Mouse (Mus musculus): ENCODE results near the gene BC053393. TPM values are rescaled to one million over a fixed set of nuclear protein-coding genes. Genes with fewer than 3 reads are reported as not detected.
"Not testable (repeated sequence)": the region's sequence is repeated elsewhere in the genome, so short reads cannot be mapped to it uniquely, and the experiment has no call there.

BC053393 gene
- polyA plus RNA-seq, 1 experiment from 2014 or later: 0.16 TPM

DNA sequence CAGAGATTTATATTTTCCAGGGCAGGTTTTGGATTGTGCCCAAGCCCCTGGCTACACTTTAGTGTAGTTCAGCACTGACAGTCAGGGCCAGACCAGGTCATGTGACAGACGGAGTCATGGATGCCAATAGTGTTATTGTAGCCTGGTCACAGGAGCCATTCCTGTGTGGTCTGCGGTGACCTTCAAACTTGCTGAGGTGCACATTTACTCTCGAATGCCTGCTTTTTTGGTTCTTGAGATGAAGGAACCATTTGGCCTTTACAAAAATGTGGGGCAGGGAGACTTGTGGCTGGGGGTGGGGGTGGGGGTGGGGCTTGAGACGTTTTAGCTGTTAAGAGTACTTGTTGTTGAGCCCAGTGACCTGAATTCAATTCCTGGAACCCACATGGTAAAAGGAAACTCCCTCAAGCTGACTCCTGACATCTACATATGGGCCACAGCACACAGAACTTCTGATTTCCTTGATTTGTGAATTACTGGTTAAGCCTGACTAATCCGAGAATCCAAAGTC, 7.5 kb downstream of the BC053393 start:
- H3K27ac ChIP-seq: 0 out of 2 replicates have a peak overlapping the region, but pooled peaks have one; percentile 30
- H3K27me3 ChIP-seq: no peaks in the 10 kb centered on the region
- no peaks in the 10 kb centered on the region for H3K9me3 ChIP-seq
- no peak; the same call in 1 of the 2 replicates for ATAC-seq (ENCODE audit: insufficient number of reproducible peaks, insufficient read depth, low FRiP score, low TSS enrichment, low read depth)
- no peak overlapping the region for H3K4me3 ChIP-seq (replicated peaks)
- H3K36me3 ChIP-seq: no peaks in the 10 kb centered on the region
- H3K9ac ChIP-seq (replicated peaks): no peak overlapping the region
- 56% methylated on average over 5 of the region's 5 CpGs for WGBS
- no peaks in the 10 kb centered on the region for H3K4me1 ChIP-seq (replicated peaks)
- no peak overlapping the region for H3K4me2 ChIP-seq

DNA sequence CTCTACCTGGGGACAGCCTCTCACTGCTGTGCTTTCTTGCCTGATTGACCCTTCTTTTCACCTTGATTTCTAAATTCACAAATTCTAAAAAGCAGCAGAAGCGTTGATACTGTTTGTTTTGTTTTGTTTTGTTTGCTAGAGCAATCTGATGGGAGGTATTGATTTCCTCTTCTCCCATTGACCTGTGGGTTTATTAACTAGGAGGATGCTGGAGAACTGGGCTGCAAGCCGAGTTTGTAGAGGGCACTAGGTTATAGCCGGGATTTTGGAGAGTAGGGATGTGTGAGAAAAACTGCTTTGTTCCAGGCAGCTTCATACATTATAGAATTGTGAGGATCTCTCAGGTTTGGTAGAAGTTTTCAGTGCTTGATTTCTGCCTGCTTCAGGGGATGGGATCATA, 9.1 kb downstream of the BC053393 start:
- Histone ChIP-seq H3K27me3 (no peaks in the 10 kb centered on the region), H3K36me3 (no peaks in the 10 kb centered on the region), H3K9ac (replicated peaks) (no peak overlapping the region), H3K4me2 (no peak overlapping the region), H3K4me3 (replicated peaks) (no peak overlapping the region), H3K9me3 (no peaks in the 10 kb centered on the region), H3K4me1 (replicated peaks) (no peaks in the 10 kb centered on the region), H3K27ac (no peak overlapping the region)
- no peak for ATAC-seq (ENCODE audit: insufficient number of reproducible peaks, insufficient read depth, low FRiP score, low TSS enrichment, low read depth)
- WGBS: 77% methylated on average over 3 of the region's 3 CpGs

DNA sequence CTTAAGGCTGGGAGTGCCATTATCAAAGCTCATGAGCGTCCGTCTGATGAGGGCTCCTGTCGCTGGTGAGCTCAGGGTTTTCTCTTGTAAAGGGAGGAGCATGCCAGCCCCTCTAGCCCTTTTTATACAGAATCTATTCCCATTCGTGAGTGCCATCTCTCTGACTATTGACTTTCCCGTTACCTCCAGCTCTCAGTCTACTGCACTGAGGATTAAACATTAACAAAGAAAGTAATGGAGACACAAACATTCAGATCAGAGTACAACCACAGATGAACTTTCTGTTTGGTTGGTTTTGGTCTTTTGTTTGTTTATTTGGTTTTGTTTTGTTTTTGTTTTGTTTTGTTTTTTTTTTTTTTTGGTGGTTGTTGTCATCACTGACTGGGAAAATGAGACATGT, 11.4 kb downstream of the BC053393 start:
- Histone ChIP-seq H3K9me3 (no peaks in the 10 kb centered on the region), H3K4me2 (no peak overlapping the region), H3K9ac (replicated peaks) (no peak overlapping the region), H3K36me3 (no peaks in the 10 kb centered on the region), H3K27ac (no peak overlapping the region), H3K27me3 (no peaks in the 10 kb centered on the region), H3K4me3 (replicated peaks) (no peak overlapping the region), H3K4me1 (replicated peaks) (no peaks in the 10 kb centered on the region)
- WGBS: 85% methylated on average over 5 of the region's 5 CpGs
- no peak for ATAC-seq (ENCODE audit: insufficient number of reproducible peaks, insufficient read depth, low FRiP score, low TSS enrichment, low read depth)

DNA sequence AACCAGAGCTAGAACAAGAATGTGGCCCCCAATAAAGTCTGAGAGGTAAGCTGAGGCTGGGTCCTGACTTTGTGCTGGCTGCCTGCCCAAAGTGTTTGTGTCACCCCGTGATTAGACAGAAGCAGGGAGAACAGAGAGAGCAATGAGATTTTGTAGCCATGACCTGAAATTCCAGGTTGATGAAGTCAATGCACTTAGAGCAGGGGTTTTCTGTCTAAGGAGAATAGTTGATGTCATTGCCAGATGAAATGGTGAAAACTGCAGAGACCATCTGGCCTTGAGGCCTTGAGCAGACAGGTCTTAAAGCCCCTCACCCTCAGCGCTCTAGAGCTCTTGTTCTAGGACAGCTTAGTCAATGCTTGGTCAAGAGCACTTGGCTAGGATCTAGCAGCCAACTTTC, 21.1 kb downstream of the BC053393 start:
- Histone ChIP-seq H3K27ac (no peak overlapping the region), H3K4me1 (replicated peaks) (no peaks in the 10 kb centered on the region), H3K36me3 (no peaks in the 10 kb centered on the region), H3K9ac (replicated peaks) (no peak overlapping the region), H3K9me3 (no peaks in the 10 kb centered on the region), H3K27me3 (no peaks in the 10 kb centered on the region), H3K4me3 (replicated peaks) (no peak overlapping the region), H3K4me2 (no peak overlapping the region)
- no peak for ATAC-seq (ENCODE audit: insufficient number of reproducible peaks, insufficient read depth, low FRiP score, low TSS enrichment, low read depth)
- WGBS: 84% methylated on average over 2 of the region's 2 CpGs

DNA sequence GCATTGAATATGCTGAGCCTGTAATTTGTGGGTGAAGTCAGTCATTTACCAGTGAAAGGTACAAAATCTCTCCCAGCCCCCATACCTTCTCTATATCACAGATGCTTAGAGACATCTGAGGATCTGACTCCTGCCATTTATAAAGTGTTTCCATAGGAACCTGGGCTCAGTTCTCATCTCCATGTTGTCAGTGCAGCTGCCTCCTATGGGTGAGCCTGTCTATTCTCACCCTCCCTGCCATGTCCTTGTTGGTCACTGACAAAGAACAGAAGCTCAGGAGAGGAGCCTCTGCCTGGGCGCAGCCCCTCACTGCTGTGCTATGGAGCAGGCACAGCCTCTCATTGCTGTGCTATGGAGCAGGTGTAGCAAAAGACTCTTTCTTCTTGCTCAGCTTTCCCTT, 48.6 kb downstream of the BC053393 start:
- 91% methylated on average over 1 of the region's 1 CpGs for WGBS
- Histone ChIP-seq H3K9me3 (no peaks in the 10 kb centered on the region), H3K9ac (replicated peaks) (no peak overlapping the region), H3K4me1 (replicated peaks) (no peaks in the 10 kb centered on the region), H3K4me3 (replicated peaks) (no peak overlapping the region), H3K27ac (no peak overlapping the region), H3K4me2 (no peak overlapping the region), H3K27me3 (no peaks in the 10 kb centered on the region), H3K36me3 (no peaks in the 10 kb centered on the region)
- ATAC-seq (ENCODE audit: insufficient number of reproducible peaks, insufficient read depth, low FRiP score, low TSS enrichment, low read depth): no peak

DNA sequence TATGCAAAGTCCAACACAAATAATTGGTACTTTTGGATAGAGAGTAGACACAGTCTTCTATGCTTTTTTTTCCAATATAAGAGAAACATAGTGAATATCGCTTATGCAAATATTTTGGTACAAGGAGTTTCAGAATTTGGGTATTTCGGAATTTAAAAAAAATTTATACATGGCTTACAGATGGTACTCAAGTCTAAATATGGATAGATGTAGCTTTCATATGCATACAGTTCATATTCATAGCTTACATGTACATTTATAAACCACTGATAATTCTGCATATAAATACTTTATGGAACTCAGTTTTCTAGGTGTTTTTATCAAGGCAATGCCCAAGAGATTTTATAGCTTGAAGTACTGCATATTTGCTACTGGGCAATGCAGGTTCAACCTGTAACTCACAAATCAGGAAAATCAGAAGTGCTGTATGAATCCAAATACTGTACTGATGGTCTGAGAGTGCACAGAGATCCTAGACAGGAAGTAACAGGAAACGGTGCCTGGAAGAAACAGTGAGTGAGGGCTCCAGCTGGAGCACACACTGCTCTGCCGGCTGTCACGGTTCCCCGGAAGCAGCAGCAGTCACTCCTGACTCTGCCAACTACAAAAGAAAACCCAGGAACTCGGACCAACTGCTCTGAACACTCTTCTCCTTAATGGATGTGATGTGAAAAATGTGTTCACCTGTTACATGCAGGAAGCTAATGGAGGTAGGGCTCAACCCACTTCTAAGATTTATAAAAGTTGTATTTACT, 49.3 kb downstream of the BC053393 start:
- H3K4me3 ChIP-seq (replicated peaks): no peak overlapping the region
- WGBS: 68% methylated on average over 7 of the region's 7 CpGs
- ATAC-seq (ENCODE audit: insufficient number of reproducible peaks, insufficient read depth, low FRiP score, low TSS enrichment, low read depth): no peak
- H3K9ac ChIP-seq (replicated peaks): no peak overlapping the region
- no peaks in the 10 kb centered on the region for H3K27me3 ChIP-seq
- no peaks in the 10 kb centered on the region for H3K9me3 ChIP-seq
- H3K4me1 ChIP-seq (replicated peaks): no peaks in the 10 kb centered on the region
- H3K4me2 ChIP-seq: no peak overlapping the region
- H3K27ac ChIP-seq: no peak overlapping the region
- H3K36me3 ChIP-seq: no peaks in the 10 kb centered on the region

DNA sequence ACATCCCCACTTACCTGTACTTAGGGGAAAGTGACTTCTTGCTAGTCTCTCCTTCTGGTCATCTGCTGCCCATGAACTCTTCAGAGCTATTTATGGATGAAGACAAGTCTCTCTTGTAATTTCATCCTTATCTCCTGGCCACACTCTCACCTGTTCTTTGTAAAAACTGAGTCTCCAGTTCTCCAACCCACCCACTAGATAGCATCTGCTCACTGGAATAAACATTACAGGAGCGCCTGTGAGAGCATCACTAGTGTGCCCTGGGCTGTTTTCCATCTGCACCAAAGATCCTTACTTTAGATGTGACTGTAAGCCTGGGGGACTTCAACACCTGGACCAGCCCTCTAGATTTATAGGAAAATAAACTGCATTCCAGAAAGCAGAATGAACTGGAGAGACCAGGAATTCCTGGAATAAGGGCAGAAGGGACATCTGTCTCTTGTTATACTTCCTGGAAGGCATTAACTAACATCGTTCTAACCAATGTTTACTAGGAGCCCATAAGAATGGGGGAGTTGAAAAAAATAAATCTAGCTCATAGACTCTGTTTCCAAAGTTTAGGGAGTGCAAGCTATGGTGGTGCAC, 58.0 kb downstream of the BC053393 start, which contains the start of gene Dppa1:
Dppa1 (minus strand) TSS at position 51 of the 585 bp plus-strand sequence.
- ATAC-seq (ENCODE audit: insufficient number of reproducible peaks, insufficient read depth, low FRiP score, low TSS enrichment, low read depth): no peak; the same call in 1 of the 2 replicates
- Histone ChIP-seq H3K4me3 (replicated peaks) (no peak within 1 kb of the TSS), H3K4me1 (replicated peaks) (peaks cover 12% of the 10 kb centered on the region; the same call in 1 of the 2 replicates), H3K9me3 (no peaks in the 10 kb centered on the region), H3K27ac (no peak within 1 kb of the TSS), H3K9ac (replicated peaks) (no peak within 1 kb of the TSS), H3K27me3 (no peaks in the 10 kb centered on the region), H3K36me3 (no peaks in the 10 kb centered on the region), H3K4me2 (no peak within 1 kb of the TSS)
- 31% methylated on average over 2 of the region's 2 CpGs for WGBS

DNA sequence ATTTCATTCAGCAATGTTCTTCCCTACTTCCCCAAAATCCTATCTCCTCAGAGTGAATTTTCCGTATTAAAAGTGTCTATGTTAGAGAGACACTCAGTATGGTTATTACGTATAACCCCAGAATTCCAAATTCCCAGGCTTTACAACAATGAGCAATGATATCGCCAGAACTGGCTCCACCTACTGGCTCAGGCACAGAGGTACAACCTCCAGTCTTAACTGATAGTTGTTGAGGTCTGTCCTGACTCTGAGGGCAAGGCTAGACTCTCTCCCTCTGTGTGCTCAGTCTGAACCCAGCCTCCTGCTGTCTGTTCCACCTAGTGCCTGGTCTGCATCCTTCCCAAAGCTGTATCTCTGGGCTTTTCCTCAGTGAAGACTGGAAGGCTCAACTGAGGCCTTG, 60.3 kb downstream of the BC053393 start:
- no peaks in the 10 kb centered on the region for H3K9me3 ChIP-seq
- WGBS: 35% methylated on average over 3 of the region's 3 CpGs
- H3K27ac ChIP-seq: no peak overlapping the region
- no peak overlapping the region for H3K4me2 ChIP-seq
- H3K27me3 ChIP-seq: no peaks in the 10 kb centered on the region
- no peak; the same call in 1 of the 2 replicates for ATAC-seq (ENCODE audit: insufficient number of reproducible peaks, insufficient read depth, low FRiP score, low TSS enrichment, low read depth)
- no peaks in the 10 kb centered on the region for H3K36me3 ChIP-seq
- H3K9ac ChIP-seq (replicated peaks): no peak overlapping the region
- H3K4me1 ChIP-seq (replicated peaks): peaks cover 12% of the 10 kb centered on the region; the same call in 1 of the 2 replicates
- no peak overlapping the region for H3K4me3 ChIP-seq (replicated peaks)

DNA sequence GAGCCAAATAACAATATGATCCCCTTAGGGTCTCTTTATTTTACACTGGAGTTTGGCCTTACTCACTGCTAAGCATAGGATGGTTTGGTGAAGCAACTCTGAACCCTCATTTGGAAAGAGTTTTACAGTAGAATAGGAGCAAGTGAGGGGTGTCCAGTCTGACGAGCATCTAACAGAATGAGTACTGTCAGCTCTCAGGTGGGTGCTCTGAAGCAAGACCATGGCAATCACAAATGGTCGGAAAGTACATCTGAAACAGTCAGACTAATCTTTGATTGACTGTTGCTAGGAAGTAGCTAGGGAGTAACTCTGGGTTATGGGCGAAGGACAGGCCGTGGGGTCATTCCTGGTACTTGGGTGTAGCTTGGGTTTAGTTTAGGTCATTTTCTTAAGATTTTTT, 64.2 kb downstream of the BC053393 start:
- not testable (repeated sequence) for H3K4me2 ChIP-seq, H3K27ac ChIP-seq
- 78% methylated on average over 4 of the region's 4 CpGs for WGBS

DNA sequence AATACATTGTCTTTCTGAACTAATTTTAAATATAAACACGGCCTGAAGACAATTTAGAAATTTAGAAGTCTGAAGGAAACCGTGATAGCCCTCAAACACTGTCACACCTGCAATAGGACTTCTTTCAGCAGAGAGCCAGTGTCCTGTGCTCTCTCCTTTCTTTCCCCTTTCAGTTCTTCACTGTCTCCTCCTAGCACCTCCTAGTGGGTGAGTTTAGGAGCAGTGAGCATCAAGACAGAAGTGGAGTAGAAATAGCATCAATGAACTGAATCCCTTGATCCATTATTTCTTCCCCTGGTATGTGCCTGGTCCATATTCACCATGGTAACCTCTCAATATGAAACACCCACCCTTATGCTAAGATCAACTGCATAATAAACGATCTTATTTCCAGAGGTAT, 65.2 kb downstream of the BC053393 start:
- Histone ChIP-seq H3K9me3 (no peaks in the 10 kb centered on the region), H3K4me1 (replicated peaks) (no peaks in the 10 kb centered on the region), H3K4me3 (replicated peaks) (no peak overlapping the region), H3K27ac (no peak overlapping the region), H3K9ac (replicated peaks) (no peak overlapping the region), H3K36me3 (no peaks in the 10 kb centered on the region), H3K4me2 (no peak overlapping the region), H3K27me3 (no peaks in the 10 kb centered on the region)
- WGBS: 84% methylated on average over 3 of the region's 3 CpGs
- no peak for ATAC-seq (ENCODE audit: insufficient number of reproducible peaks, insufficient read depth, low FRiP score, low TSS enrichment, low read depth)

More for the DNA sequence above, 64.2 kb downstream of the BC053393 start:
- H3K36me3 ChIP-seq; H3K9me3 ChIP-seq; ATAC-seq (ENCODE audit: insufficient number of reproducible peaks, insufficient read depth, low FRiP score, low TSS enrichment, low read depth); H3K9ac ChIP-seq (replicated peaks); H3K4me3 ChIP-seq (replicated peaks); H3K4me1 ChIP-seq (replicated peaks); H3K27me3 ChIP-seq: not testable (repeated sequence)
